Mouse (Mus musculus) neutrophil, adult 65 days (primary cell): Measurements from ENCODE around the gene Zfp931. TPM values are rescaled to one million over a fixed set of nuclear protein-coding genes. Genes with fewer than 3 reads are reported as not detected.

ENCODE experiments used
- total RNA-seq: library from RNA; stranded (reverse); gene quantifications from 2 replicates; pipeline ENCODE4 v1.2.4, GENCODE M21; 2023

Zfp931 gene
- total RNA-seq = 1.4 and 2.1 TPM in 2 replicates

DNA sequence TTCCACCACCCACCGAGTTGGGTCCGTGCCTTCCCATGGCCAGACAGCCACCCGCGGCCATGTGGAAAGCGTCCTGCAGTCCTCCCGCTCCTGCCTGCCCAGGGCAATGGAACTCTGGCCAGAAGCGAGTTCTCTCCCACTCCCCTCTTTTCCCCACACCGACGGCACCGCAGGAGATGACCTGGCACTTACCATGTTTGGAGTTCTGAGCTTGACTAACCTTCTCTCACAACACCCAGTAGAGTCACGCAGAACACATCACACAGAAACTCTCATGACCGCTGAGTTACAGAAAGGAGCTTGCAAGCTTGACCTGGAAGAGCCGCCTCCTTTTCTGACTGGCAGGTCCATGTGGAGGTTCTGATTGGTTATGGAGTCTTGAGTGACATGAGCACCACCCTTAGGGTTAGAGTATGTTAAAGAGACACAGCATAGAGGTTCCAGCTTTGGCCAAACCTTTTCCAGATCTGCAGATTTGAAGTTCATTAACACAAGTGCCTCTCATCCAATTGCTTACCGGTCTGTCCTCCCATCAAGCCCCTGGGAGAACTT is at the start of gene Zfp931:
Gene Zfp931, minus strand, starts transcription at position 311 of the 552 bp plus-strand sequence.

DNA sequence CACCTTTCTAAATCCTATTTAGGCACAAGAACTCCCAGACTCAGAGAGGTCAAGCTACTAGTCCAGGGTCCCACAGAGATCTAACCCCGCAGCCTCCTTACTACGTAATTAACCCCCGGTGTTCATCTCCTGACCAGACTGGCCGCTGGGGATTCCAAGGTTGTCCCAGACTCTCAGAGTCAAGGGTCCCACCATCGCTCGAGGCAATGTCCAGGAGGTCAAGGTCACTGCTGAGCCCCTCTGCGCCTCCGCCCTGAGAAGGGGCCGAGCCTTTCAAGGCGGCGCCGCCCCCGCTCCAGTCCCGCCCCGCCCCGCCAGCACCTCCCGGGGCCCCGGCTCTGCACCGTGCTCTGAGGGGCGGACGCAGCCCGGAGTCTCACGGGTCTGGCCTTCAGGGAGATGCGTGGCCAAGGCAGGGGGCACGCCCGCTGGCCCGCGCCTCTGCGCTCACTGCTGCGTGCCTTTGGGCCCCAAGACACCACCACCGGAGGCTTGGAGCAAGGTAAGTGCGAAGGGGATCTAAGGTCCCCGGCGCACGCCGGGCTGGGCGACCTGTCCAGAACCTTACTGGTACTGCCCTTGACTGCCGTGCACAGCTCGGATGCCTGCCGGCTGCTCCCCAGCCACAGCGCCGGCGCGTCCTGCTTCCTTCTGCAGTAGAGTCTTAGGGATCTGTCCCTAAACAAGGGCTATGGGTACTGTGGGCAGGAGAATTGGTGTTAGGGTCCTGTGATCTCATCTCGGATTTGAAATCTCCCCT is 40.7 kb upstream of the Zfp931 start, which contains the start of gene Phactr3:
Gene Phactr3, plus strand, starts transcription at position 175 of the 760 bp plus-strand sequence.

DNA sequence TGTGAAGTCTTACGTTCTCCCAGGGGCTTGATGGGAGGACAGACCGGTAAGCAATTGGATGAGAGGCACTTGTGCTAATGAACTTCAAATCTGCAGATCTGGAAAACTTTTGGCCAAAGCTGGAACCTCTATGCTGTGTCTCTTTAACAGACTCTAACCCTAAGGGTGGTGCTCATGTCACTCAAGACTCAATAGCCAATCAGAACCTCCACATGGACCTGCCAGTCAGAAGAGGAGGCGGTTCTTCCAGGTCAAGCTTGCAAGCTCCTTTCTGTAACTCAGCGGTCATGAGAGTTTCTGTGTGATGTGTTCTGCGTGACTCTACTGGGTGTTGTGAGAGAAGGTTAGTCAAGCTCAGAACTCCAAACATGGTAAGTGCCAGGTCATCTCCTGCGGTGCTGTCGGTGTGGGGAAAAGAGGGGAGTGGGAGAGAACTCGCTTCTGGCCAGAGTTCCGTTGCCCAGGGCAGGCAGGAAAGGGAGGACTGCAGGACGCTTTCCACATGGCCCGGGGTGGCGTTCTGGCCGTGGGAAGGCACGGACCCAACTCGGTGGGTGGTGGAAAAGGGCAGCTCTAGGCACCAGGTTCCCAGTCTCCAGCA is 55.2 kb downstream of the Zfp931 start, which contains the start of gene Zfp971:
Gene Zfp971, plus strand, starts transcription at position 274 of the 601 bp plus-strand sequence.

Other genes starting within 250 kb of the Zfp931 start
- gene Gm14325, start 238.1 kb downstream of the Zfp931 start, total RNA-seq = 2.2 and 3.4 TPM in 2 replicates
- gene Gm14327, start 181.4 kb downstream of the Zfp931 start, total RNA-seq = 0.57 and 0.66 TPM in 2 replicates
- gene Zfp972, start 152.9 kb downstream of the Zfp931 start, total RNA-seq = not detected in 2 replicates
- gene Gm14326, start 121.2 kb downstream of the Zfp931 start, total RNA-seq = 5.2 and 5.3 TPM in 2 replicates
- gene Zfp971, start 55.2 kb downstream of the Zfp931 start, total RNA-seq = 19.8 and 21.2 TPM in 2 replicates
- gene Phactr3, start 40.5 kb upstream of the Zfp931 start, total RNA-seq = not detected in 2 replicates